Mouse (Mus musculus) G1E (cell line): Measurements from ENCODE around the gene Retreg1. TPM values are rescaled to one million over a fixed set of nuclear protein-coding genes. Genes with fewer than 3 reads are reported as not detected.

ENCODE experiments used
- ATAC-seq: 2 replicates; pipeline ENCODE4 v1.8.0; 2016; ENCODE audit warnings: mild to moderate bottlenecking; ENCODE audit not compliant: insufficient number of reproducible peaks, poor library complexity, low FRiP score, severe bottlenecking; ENCODE audit errors: extremely low read depth
- DNase-seq: peaks from one replicate; pipeline ENCODE4 v3.0.0; 2012; ENCODE audit warnings: low spot score
- H3K27me3 ChIP-seq: 2 replicates; pipeline ENCODE4 v1.6.1; 2012; ENCODE audit warnings: mild to moderate bottlenecking, low read length, inconsistent platforms; ENCODE audit not compliant: insufficient read depth
- H3K36me3 ChIP-seq: replicated peaks from 2 replicates; pipeline ENCODE3; 2012; ENCODE audit warnings: mild to moderate bottlenecking, inconsistent platforms
- H3K4me1 ChIP-seq: 2 replicates; pipeline ENCODE4 v1.6.1; 2012; ENCODE audit warnings: low read depth, low read length, inconsistent platforms, mixed read lengths; ENCODE audit not compliant: insufficient read depth
- H3K4me3 ChIP-seq: 2 replicates; pipeline ENCODE4 v1.5.1; 2012; ENCODE audit warnings: low read depth, mild to moderate bottlenecking, inconsistent platforms, low read length, moderate library complexity, mixed read lengths
- H3K9me3 ChIP-seq: replicated peaks from 2 replicates; pipeline ENCODE4 v1.6.1; 2012; ENCODE audit warnings: inconsistent platforms
- CTCF ChIP-seq: IDR thresholded peaks from 2 replicates; pipeline ENCODE4 v1.5.1; 2012; ENCODE audit warnings: low read depth, low read length, inconsistent platforms, mixed read lengths
- GATA1 ChIP-seq: IDR thresholded peaks from 2 replicates; pipeline ENCODE4 v1.6.1; 2012; ENCODE audit warnings: borderline replicate concordance, low read length, inconsistent platforms, mixed read lengths
- GATA2 ChIP-seq: IDR thresholded peaks from 2 replicates; pipeline ENCODE4 v1.6.1; 2012; ENCODE audit warnings: low read depth, low read length, inconsistent platforms, borderline replicate concordance
- POLR2AphosphoS5 ChIP-seq: IDR thresholded peaks from 2 replicates; pipeline ENCODE4 v1.6.1; 2012; ENCODE audit warnings: low read depth, low read length, inconsistent platforms; ENCODE audit not compliant: insufficient replicate concordance
- TAL1 ChIP-seq: conservative IDR thresholded peaks from 2 replicates; pipeline ENCODE4 v1.6.1; 2012; ENCODE audit warnings: low read depth, low read length, inconsistent platforms, mixed read lengths
- polyA plus RNA-seq: library from polyadenylated mRNA; stranded (reverse); fragments of >175 nt; gene quantifications from 2 replicates; pipeline ENCODE4 v1.2.3, GENCODE M21; 2012
- total RNA-seq, 2 experiments: library from RNA; stranded (forward) in 1 of 2; stranded (reverse) in 1 of 2; fragments of 200-1000 nt in 1 of 2; fragments of >200 nt in 1 of 2; fragmentation: Nextera tagmentation in 1 of 2; gene quantifications; 2 replicates each; pipeline ENCODE4 v1.2.3; 2014 to 2017

Retreg1 gene
- total and polyA plus RNA-seq, 3 experiments: 0.16 TPM; not detected in 2

DNA sequence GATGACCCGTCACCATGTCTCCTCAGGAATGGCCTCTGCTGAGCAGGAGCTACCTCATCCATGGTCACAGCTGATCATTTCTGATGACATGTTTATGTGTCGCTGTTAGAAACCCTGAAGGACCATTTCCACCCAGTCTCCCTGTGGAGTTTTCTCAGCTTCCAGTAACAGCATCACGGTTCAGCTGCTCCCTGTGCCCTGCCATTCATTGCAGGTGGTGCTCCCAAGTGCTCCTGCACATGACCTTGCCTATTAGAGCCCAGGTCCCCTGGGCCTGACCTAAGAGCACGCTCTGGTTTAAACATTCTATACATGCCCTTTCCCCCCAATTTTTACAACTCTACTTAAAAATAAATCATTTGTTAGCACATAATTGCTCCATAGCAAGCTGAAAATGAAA lies 169.9 kb downstream of the Retreg1 start:
- ATAC-seq: no peak
- no peaks in the 10 kb centered on the region for H3K36me3 ChIP-seq
- TF ChIP-seq GATA2 (no peak), CTCF (no peak), GATA1 (no peak), TAL1 (no peak), POLR2AphosphoS5 (no peak)
- peaks cover 1% of the 10 kb centered on the region; the same call in 1 of the 2 replicates for H3K27me3 ChIP-seq
- H3K4me3 ChIP-seq: no peak overlapping the region
- H3K9me3 ChIP-seq: no peaks in the 10 kb centered on the region
- H3K4me1 ChIP-seq: no peaks in the 10 kb centered on the region
- no peak for DNase-seq

DNA sequence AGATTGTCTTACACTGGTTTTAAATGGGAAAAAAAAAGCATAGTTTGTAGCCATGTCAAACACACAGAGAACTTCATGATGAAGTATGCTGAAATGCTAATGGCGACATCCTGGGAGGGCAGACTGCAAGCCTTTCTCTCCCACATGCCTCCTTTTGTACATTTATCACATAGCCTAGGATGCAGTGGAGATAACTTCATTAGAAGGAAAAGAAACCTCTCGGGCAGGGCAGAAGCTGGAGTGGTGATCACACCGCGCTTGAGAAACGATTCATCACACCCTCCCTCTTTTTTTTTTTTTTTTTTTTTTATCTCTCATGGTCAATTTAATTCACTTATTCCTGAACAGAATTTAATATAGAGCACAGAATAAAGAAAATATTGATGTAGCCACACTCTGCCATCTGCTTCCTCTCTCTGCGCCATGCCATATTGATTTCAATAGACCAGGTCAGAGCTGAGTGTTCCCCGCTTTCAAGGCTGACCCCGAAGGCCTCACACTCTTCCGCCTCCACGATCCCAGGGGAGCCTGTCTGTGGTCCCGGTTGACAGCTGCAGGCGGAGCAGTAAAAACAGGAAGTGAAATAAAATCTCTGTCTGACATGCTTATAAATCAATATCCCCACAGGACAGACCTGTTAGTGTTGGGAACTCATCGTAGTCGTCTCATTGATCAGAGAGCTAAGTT lies 173.1 kb downstream of the Retreg1 start:
- Histone ChIP-seq H3K4me1 (no peaks in the 10 kb centered on the region), H3K36me3 (no peaks in the 10 kb centered on the region), H3K4me3 (no peak overlapping the region), H3K27me3 (no peaks in the 10 kb centered on the region), H3K9me3 (no peaks in the 10 kb centered on the region)
- DNase-seq (no peak), ATAC-seq (no peak)
- no peak for TF ChIP-seq GATA2
- TF ChIP-seq TAL1: no peak
- no peak for TF ChIP-seq CTCF
- TF ChIP-seq POLR2AphosphoS5: no peak
- no peak for TF ChIP-seq GATA1

DNA sequence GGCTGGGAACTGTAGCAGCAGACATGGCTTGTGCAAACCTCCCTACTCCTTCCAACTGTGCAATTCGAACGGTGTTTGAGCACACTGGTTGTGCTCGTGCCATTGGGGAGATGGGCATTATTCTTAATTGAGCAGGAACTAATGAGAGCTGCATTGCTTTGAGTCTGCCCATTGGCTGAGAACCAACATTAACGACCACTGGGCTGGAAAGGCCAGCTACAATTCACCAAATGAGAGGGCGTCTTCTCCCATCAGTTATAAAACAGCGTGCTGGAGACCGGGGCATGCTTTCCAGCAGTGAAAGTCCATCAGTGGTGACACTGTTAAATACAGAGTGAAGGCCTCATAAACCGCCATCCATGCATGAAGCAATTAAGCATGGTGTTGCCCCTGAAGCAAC lies 178.7 kb downstream of the Retreg1 start:
- no peaks in the 10 kb centered on the region for H3K4me1 ChIP-seq
- ATAC-seq: no peak
- DNase-seq: no peak
- TF ChIP-seq GATA2 (no peak), POLR2AphosphoS5 (no peak), CTCF (no peak), TAL1 (no peak), GATA1 (no peak)
- H3K36me3 ChIP-seq: no peaks in the 10 kb centered on the region
- H3K9me3 ChIP-seq: no peaks in the 10 kb centered on the region
- H3K27me3 ChIP-seq: no peaks in the 10 kb centered on the region
- H3K4me3 ChIP-seq: no peak overlapping the region

DNA sequence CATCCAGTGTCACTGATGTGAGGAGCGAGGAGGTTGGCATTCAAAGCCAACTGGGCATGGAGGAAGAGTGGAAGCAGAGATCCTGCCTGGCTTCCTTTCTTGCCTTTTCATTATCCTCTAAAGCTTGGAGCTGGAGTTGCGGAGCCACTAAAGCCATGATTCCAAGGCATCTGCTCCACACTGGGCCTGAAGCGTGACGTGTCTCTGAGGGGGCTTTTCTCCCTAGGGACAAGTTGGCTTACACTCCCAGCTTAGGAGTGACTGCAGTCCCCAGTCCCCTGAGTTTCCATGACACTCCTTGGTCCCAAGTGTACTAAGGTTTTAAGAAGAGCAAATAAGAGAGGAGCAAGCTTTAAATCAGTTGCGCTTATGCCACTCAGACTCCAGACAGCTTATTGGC lies 179.7 kb downstream of the Retreg1 start:
- Histone ChIP-seq H3K27me3 (no peaks in the 10 kb centered on the region), H3K4me1 (no peaks in the 10 kb centered on the region), H3K36me3 (no peaks in the 10 kb centered on the region), H3K9me3 (no peaks in the 10 kb centered on the region), H3K4me3 (no peak overlapping the region)
- TF ChIP-seq POLR2AphosphoS5 (no peak), TAL1 (no peak), GATA2 (no peak), GATA1 (no peak), CTCF (no peak)
- ATAC-seq (no peak), DNase-seq (no peak)

Other genes with a start within 250 kb of the Retreg1 start
- gene Myo10, start 220.7 kb upstream of the Retreg1 start, total RNA-seq (2014; fragmentation: Nextera tagmentation): 1.7 TPM in 1 of 2 replicates, not detected in the other
- gene Myo10, start 220.7 kb upstream of the Retreg1 start, total RNA-seq (2017): 0.11 TPM in 1 of 2 replicates, not detected in the other
- gene Myo10, start 220.7 kb upstream of the Retreg1 start, polyA plus RNA-seq: not detected in 2 replicates
- gene Zfp622, start 141.2 kb downstream of the Retreg1 start, total RNA-seq (2014; fragmentation: Nextera tagmentation): 27.2 and 38.3 TPM in 2 replicates
- gene Zfp622, start 141.2 kb downstream of the Retreg1 start, total RNA-seq (2017): 64.0 and 86.0 TPM in 2 replicates
- 49.1 and 64.2 TPM in 2 replicates for gene Zfp622, start 141.2 kb downstream of the Retreg1 start, polyA plus RNA-seq